Mouse (Mus musculus) layer of hippocampus, adult 2 months (tissue): ENCODE results near the gene Ptprd. TPM values are rescaled to one million over a fixed set of nuclear protein-coding genes. Genes with fewer than 3 reads are reported as not detected.

Source experiments
- DNase-seq, 2 experiments: peaks; one replicate each; pipeline ENCODE4 v3.0.0; 2022; ENCODE audit warnings: low spot score in 2 of 2
- H3K27ac ChIP-seq: fragments of 200-600 bp; 2 replicates; pipeline ENCODE4 v1.8.1; 2022
- H3K4me3 ChIP-seq: fragments of 200-600 bp; 2 replicates; pipeline ENCODE4 v1.8.1; 2022; ENCODE audit warnings: mild to moderate bottlenecking
- CTCF ChIP-seq: fragments of 200-600 bp; conservative IDR thresholded peaks from 2 replicates; pipeline ENCODE4 v1.8.1; 2022; ENCODE audit warnings: antibody characterized with exemption, mild to moderate bottlenecking, moderate library complexity
- total RNA-seq, 2 experiments: library from RNA; stranded (reverse); gene quantifications; 2 replicates each; pipeline ENCODE4 v1.2.3; 2021

Gene Ptprd
- total RNA-seq, 2 experiments from 2014 or later, result 153 to 172 TPM

DNA sequence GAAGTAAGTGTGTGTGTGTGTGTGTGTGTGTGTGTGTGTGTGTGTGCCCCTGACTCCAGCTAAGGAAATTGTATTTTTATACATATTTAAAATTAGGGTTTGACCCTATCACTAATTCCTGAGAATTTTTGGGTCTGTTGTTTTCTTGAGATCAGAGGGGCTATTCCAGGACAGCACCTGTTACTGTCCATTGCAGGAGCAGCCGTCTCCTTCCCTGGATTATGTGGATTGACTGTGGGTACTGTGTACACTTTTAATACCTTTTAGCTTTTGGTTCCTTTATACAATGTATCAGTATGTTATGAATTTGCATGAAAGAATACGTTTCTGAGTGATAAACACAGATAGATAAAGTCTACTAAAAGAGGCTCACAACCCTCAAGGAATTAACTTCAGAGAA is 1670.0 kb downstream of the Ptprd start:
- Histone ChIP-seq H3K27ac (no peak overlapping the region), H3K4me3 (no peak overlapping the region)
- no peak for TF ChIP-seq CTCF
- DNase-seq, result no peak

DNA sequence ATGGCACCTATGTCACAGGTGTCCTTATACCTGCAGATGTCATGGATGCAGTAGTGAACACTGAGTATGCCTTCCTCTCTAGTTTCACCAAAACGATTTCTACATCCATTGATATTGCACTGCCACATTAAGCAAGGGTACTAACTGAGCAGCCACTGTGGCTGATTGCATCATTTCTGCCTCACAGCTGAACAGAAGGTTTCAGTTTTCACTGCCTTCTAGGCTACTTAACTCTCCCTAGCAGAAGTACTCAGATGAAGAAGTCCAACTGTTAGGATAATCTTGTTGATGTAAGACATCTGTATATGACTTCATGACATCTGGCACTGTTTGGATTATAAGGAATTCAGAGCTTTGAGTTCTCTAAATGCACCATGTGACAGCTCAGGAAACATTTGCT is 1678.8 kb downstream of the Ptprd start:
- no peak overlapping the region for H3K27ac ChIP-seq
- H3K4me3 ChIP-seq, result no peak overlapping the region
- no peak for TF ChIP-seq CTCF
- no peak for DNase-seq

DNA sequence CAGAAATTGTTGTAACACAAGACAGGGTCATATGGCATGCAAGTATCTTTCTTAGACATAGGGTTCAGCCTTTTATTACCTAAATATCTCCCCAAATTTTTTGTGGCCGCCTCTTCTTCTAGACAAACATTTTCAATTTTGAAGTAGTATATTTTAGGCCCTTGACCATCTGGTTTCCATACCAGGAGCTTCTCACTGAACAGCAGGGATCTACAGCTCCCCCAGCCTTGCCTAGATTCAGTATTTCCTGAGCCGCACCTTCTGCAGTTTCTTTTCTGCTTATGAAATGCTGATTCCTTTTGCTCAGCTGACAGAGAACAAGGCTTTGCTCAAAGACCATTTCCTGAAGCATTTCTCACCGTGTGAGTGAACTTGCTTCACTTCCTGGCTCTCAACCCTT is 1686.5 kb downstream of the Ptprd start:
- peak; percentile 17 to 21 for DNase-seq
- no peak for TF ChIP-seq CTCF
- Histone ChIP-seq H3K27ac (peak overlapping the region; percentile 67), H3K4me3 (no peak overlapping the region)

DNA sequence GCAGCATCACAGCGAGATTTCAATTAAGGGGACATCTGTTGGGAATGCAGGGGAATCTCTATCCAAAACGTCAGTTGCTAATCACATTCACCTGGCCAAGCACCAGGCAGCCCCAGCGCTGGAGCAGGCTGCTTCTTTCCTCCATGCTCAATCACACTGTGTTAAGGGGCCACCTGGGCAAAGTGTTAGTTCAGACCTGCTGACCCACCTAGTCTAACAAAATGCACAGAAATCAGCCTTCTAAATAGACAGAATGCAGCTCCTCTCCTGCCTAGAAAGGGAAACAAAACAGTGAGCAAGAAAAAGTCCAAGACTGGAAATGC is 1708.5 kb downstream of the Ptprd start:
- Histone ChIP-seq H3K27ac (no peak overlapping the region), H3K4me3 (no peak overlapping the region)
- DNase-seq, result no peak
- no peak for TF ChIP-seq CTCF

DNA sequence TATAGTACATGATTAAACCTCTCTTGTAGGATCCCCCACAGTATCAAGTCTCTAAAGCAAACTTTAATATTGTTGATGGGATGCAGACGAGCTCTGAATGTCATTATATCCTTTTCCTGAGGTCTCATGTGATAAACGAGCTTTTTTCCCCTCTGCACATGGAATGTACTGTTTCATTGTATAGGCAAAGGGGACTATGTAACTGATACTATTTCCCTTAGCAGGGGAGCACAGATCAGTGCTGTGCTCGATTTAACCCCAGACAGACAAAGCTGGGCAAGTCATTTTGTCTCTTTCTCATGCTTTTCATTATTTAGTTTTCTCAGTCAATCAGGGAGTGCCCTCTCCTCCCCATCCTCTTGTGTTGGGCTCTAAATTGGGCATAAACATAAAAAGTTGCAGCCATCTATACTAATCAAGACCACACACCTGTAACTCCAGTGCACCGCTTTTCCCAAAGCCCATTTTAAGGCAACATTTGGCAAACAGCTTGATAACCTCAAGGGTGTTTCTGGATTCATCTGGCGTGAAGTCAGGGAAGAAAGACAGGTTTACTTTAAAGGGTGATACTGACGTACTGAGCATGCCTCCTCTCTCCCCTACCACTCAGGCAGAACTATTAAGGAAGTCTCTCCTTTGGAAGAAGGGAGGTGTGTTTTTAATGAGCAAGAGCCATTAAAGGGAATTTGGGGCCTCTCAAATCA is 1709.0 kb downstream of the Ptprd start:
- Histone ChIP-seq H3K4me3 (no peak overlapping the region), H3K27ac (no peak overlapping the region)
- no peak for TF ChIP-seq CTCF
- no peak for DNase-seq

DNA sequence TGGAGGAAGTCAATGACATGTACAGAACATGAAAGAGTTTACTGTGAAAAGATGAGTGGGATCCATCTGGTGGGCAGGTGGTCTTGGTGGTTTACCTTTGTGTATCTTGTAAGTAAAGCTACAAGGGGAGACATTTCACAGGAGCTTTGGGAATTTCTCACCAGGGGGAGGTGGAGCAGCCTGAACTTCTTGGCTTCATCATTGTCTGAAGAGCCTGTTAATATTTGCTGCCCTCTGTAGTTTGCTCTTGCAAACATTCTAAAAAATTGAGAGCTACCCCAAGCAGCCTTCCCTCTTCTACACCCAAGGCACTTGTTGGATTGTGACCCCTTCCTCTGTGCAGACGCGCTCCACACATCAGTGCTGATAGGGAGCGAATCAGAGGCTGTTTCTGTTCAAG is 1725.9 kb downstream of the Ptprd start:
- Histone ChIP-seq H3K27ac (no peak overlapping the region), H3K4me3 (no peak overlapping the region)
- DNase-seq, result no peak
- TF ChIP-seq CTCF, result peak; percentile 71

DNA sequence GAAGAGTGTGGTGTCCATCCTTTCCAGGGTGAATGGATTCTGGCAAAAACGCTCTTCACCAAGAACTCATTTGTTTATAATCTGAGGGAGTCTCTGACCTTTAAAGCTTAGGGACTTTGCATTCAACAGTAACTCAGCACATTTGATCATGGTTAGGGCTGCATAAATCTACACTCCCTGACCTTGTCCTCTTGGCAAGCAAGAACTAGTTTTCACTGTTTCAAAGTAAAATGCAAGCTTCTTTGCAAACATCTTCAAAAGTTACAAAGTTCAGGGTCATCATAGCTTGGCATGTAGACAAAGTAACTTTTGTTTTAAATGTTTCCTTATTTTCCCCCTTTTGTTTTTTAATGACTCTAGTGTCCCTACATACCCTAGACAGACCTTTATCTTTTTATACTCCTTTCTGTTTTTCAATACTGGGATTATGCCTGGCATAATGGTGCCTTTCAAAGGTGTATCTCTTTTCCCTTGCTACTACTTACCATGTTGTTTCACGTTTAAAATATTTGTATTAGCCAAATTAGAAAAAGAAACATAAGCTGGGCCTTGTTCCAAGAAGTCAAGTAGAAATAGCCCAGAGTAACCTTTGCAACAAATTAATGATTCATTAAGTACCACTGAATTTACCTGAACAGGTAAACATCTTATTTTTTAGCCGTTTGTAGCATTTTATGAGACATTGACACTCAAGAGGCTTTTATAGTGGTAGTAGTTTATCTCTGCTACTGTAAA is 1743.2 kb downstream of the Ptprd start:
- no peak for DNase-seq
- Histone ChIP-seq H3K27ac (no peak overlapping the region), H3K4me3 (no peak overlapping the region)
- no peak for TF ChIP-seq CTCF

DNA sequence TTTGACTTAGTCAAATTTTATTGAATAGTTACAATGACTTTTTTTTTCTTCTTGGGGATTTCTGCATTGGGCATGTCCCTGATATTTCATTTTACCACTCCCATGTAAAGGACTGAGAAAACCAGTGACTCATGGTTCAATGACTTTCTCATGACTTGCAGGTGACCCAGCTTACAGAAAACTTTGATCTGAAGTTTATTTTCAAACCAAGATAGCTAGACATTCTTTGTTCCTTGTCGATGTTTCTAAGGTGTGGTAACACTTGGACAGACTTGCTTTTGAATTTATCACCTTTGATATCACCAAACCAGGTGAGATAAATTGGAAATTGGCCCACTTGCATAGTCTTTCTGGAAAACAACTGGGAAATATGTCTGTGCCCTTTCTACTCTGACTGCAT is 1747.1 kb downstream of the Ptprd start:
- no peak for DNase-seq
- no peak overlapping the region for H3K4me3 ChIP-seq
- H3K27ac ChIP-seq, result no peak overlapping the region
- TF ChIP-seq CTCF, result no peak

DNA sequence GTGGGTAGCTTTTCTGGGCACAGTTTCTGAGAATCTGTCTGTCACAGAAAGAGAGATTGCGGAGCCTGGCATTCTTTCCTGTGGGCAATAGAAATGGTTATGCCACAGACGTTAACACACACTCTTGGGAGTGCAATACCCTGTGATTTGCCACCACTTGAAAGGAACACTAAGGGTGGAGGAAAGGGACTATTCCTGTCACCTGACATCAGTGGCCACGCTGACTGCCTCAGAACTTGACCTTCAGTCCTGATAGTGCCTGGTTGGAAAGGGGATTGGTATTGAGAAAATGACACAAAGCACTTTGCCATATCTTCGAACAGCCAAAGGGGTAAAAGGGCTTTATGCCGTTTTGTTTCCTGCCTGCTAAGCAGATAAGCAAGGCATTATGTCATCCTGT is 1750.4 kb downstream of the Ptprd start:
- no peak for DNase-seq
- Histone ChIP-seq H3K27ac (no peak overlapping the region), H3K4me3 (no peak overlapping the region)
- no peak for TF ChIP-seq CTCF

DNA sequence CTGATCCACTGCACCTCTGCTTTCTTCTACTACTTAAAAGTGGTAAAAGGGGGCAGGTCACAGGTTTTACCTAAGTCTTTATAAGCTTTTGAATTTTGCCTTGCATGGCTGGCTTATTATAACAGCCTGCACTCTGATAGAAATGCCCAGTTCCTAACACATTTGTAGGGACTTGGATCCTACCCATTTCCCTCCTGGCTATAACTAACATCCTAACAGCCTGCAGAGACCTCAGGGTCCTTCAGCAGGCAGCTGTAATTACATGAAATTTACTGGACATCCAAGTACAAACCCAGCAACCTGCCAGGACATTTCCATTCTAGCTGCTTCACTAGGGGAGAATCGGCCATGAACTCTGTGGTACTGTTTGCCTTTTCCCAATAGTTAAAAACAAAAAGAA is 1751.2 kb downstream of the Ptprd start:
- DNase-seq, result no peak
- Histone ChIP-seq H3K27ac (no peak overlapping the region), H3K4me3 (no peak overlapping the region)
- no peak for TF ChIP-seq CTCF

DNA sequence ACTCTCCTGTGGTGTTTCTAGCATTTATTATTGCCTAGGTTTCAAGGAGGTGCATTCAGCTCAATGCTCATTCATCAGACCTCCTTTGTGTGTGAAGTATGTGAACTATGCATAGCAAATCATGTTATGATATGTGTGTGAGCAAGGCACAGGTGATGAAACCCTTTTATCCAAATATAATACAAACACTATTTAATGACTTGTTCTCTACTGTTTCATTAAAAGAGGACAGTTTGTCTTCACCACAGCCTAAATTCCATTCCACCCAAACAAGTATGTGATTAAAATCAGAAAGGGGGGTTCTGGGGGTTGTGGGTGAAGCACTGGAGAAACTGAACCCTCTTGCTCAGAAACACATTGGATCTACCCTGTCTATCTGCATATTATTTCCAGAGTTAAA is 1752.1 kb downstream of the Ptprd start:
- no peak overlapping the region for H3K27ac ChIP-seq
- TF ChIP-seq CTCF, result no peak
- DNase-seq, result no peak
- no peak overlapping the region for H3K4me3 ChIP-seq

DNA sequence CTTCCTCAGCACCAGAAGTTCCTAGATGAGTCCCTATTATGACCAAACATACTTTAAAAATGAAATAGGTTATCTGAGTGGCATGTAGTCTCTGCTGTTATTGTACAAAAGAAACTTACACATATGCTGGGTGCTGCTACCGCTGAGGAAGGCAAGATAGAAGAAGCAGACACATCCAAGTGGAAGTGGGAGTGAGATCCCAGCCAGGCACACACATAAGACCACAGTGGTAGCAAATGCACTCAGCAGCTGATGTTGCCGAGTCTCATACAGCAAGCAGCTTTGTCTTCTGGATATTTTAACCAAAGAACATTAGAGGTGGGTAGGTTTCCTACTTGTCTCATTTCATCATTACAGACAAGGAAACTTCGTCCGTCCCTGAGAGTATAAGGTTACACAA is 1759.5 kb downstream of the Ptprd start:
- Histone ChIP-seq H3K27ac (no peak overlapping the region), H3K4me3 (no peak overlapping the region)
- no peak for TF ChIP-seq CTCF
- no peak for DNase-seq

DNA sequence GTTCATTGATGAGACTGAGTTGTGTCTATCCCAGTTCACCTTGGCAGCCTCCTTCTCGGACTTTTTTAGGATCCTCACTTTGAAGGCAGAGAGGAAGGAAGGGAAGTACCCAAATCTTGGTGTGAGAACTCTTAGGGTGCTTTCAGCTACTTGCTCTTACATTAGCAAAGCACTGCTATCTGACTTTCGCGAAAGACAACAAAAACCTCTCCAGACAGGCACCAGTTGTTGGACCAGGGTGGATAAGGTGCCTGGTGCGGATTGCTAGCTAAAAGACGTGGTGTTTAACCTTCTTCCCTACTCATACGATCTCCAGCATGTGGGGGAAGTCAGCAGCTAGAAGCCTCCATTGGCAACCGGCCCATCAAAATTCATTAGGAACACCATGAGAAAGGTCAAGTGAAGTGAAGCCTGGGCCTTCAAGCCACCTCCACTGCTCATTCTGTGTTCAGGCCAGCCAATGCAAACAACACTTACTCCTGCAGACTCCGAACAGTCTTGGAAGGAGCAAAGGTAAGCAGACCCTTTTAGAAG is 1760.7 kb downstream of the Ptprd start:
- TF ChIP-seq CTCF, result no peak
- DNase-seq, result no peak
- H3K27ac ChIP-seq, result peak overlapping the region; percentile 48; the same call in 1 of the 2 replicates
- peak overlapping the region; percentile 46 for H3K4me3 ChIP-seq
